Mouse (Mus musculus) stomach, adult 2 months (tissue): Measurements from ENCODE around the gene Dusp8. TPM values are rescaled to one million over a fixed set of nuclear protein-coding genes. Genes with fewer than 3 reads are reported as not detected.

ENCODE experiments used
- polyA plus RNA-seq: library from polyadenylated mRNA; depleted of rRNA; stranded (reverse); fragments of >200 nt; gene quantifications from 2 replicates; pipeline ENCODE4 v1.2.3, GENCODE M21; 2012; rRNA removed

Dusp8 gene
- 3.0 and 6.7 TPM in 2 replicates for polyA plus RNA-seq

GRCm38 (mm10) chr7:142095183-142095931 is at the start of gene Dusp8:
Gene Dusp8 (minus strand): TSS chr7:142095843.

GRCm38 (mm10) chr7:142144507-142144906 is 48.9 kb upstream of the Dusp8 start, which contains the start of gene Gm45337:
Gene Gm45337 (minus strand): TSS chr7:142144607.

GRCm38 (mm10) chr7:142135934-142136333 is 40.3 kb upstream of the Dusp8 start, which contains the start of gene Gm39115:
Gene Gm39115 (minus strand): TSS chr7:142136034.

DNA sequence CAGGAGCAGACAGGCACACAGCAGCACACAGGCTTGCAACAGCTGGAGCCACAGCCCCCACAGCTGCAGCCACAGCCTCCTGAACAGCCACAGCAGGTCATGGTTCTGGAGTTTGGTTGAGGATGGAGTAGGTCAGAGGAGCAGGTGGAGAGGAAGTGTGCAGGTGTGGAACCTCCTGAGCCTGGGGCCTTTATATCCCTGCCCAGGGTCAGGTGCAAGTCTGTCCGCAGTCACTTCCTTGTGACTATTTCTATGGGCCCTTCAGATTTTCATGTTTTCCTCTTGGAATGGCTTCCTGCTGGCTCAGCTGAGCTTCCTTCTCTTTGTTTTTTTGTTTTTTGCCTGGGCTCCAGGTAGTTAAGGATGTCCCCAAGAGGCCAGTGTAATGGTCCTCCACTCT is 25.0 kb upstream of the Dusp8 start, which contains the start of gene Gm45618:
Gene Gm45618, minus strand, starts transcription at position 101 of the 400 bp plus-strand sequence.

DNA sequence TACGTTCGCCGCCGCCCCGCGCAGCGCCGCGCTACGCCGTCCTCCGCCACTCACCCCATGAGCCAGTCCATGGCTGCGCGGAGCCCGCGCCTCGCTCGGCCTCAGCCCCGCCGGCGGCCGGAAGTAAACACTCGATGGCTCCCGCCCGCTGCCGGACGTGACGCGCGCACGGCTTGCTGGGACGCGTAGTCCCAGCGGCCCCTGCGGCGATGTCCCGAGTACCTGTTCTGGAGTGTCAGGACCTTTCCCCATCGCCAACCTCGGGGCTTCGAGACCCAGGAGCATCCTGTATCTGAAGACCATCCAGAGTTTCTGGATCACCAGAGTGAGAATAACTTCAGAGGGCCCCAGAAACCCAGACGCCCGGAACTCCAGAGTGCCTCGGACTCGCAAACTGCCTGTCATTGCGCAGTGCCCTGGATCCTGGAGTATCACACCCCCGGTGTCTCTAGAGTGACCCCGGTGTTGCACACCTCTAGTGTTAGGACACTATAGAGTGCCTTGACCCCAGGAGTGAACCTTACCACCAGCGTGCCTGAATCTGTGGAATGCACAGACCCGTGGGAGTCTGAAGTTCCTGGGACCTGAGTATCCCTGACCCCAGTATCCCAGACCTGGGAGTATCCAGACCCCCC is 34.6 kb downstream of the Dusp8 start, which contains the start of gene Mob2:
Gene Mob2, minus strand, starts transcription at position 135 of the 635 bp plus-strand sequence.

Other genes starting within 250 kb of the Dusp8 start
- 24.7 and 27.0 TPM in 2 replicates for gene Tollip, start 177.3 kb downstream of the Dusp8 start, polyA plus RNA-seq
- gene Brsk2, start 146.1 kb downstream of the Dusp8 start, polyA plus RNA-seq: 0.92 and 0.93 TPM in 2 replicates
- gene Mob2, start 34.8 kb downstream of the Dusp8 start, polyA plus RNA-seq: 27.5 and 29.5 TPM in 2 replicates
- gene Gm45618, start 24.9 kb upstream of the Dusp8 start, polyA plus RNA-seq: not detected in 2 replicates
- not detected in 2 replicates for gene Gm39115, start 40.2 kb upstream of the Dusp8 start, polyA plus RNA-seq
- gene Gm45337, start 48.8 kb upstream of the Dusp8 start, polyA plus RNA-seq: not detected in 2 replicates
- not detected in 2 replicates for gene Gm29735, start 61.3 kb upstream of the Dusp8 start, polyA plus RNA-seq
- not detected in 2 replicates for gene Gm4553, start 69.9 kb upstream of the Dusp8 start, polyA plus RNA-seq
- gene Krtap5-2, start 80.2 kb upstream of the Dusp8 start, polyA plus RNA-seq: not detected in 2 replicates
- not detected in 2 replicates for gene Gm10153, start 94.5 kb upstream of the Dusp8 start, polyA plus RNA-seq
- gene Krtap5-3, start 105.5 kb upstream of the Dusp8 start, polyA plus RNA-seq: not detected in 2 replicates
- not detected in 2 replicates for gene Gm7579, start 116.0 kb upstream of the Dusp8 start, polyA plus RNA-seq
- gene Krtap5-5, start 134.1 kb upstream of the Dusp8 start, polyA plus RNA-seq: not detected in 2 replicates
- not detected in 2 replicates for gene Gm40460, start 145.2 kb upstream of the Dusp8 start, polyA plus RNA-seq
- gene Gm2431, start 162.5 kb upstream of the Dusp8 start, polyA plus RNA-seq: not detected in 2 replicates
- not detected in 2 replicates for gene Gm4559, start 178.5 kb upstream of the Dusp8 start, polyA plus RNA-seq
- not detected in 2 replicates for gene Krtap5-1, start 201.3 kb upstream of the Dusp8 start, polyA plus RNA-seq
- gene Krtap5-4, start 207.7 kb upstream of the Dusp8 start, polyA plus RNA-seq: not detected in 2 replicates